Mouse (Mus musculus) G1E (cell line): ENCODE measurements around the gene Nemf. TPM values are rescaled to one million over a fixed set of nuclear protein-coding genes. Genes with fewer than 3 reads are reported as not detected.
"Not testable (repeated sequence)": the region's sequence is repeated elsewhere in the genome, so short reads cannot be mapped to it uniquely, and the experiment has no call there.

ENCODE experiments used
- ATAC-seq: 2 replicates; pipeline ENCODE4 v1.8.0; 2016; ENCODE audit warnings: mild to moderate bottlenecking; ENCODE audit not compliant: insufficient number of reproducible peaks, poor library complexity, low FRiP score, severe bottlenecking; ENCODE audit errors: extremely low read depth
- DNase-seq: peaks from one replicate; pipeline ENCODE4 v3.0.0; 2012; ENCODE audit warnings: low spot score
- H3K27me3 ChIP-seq: 2 replicates; pipeline ENCODE4 v1.6.1; 2012; ENCODE audit warnings: mild to moderate bottlenecking, low read length, inconsistent platforms; ENCODE audit not compliant: insufficient read depth
- H3K36me3 ChIP-seq: replicated peaks from 2 replicates; pipeline ENCODE3; 2012; ENCODE audit warnings: mild to moderate bottlenecking, inconsistent platforms
- H3K4me1 ChIP-seq: 2 replicates; pipeline ENCODE4 v1.6.1; 2012; ENCODE audit warnings: low read depth, low read length, inconsistent platforms, mixed read lengths; ENCODE audit not compliant: insufficient read depth
- H3K4me3 ChIP-seq: 2 replicates; pipeline ENCODE4 v1.5.1; 2012; ENCODE audit warnings: low read depth, mild to moderate bottlenecking, inconsistent platforms, low read length, moderate library complexity, mixed read lengths
- H3K9me3 ChIP-seq: replicated peaks from 2 replicates; pipeline ENCODE4 v1.6.1; 2012; ENCODE audit warnings: inconsistent platforms
- CTCF ChIP-seq: IDR thresholded peaks from 2 replicates; pipeline ENCODE4 v1.5.1; 2012; ENCODE audit warnings: low read depth, low read length, inconsistent platforms, mixed read lengths
- GATA1 ChIP-seq: IDR thresholded peaks from 2 replicates; pipeline ENCODE4 v1.6.1; 2012; ENCODE audit warnings: borderline replicate concordance, low read length, inconsistent platforms, mixed read lengths
- GATA2 ChIP-seq: IDR thresholded peaks from 2 replicates; pipeline ENCODE4 v1.6.1; 2012; ENCODE audit warnings: low read depth, low read length, inconsistent platforms, borderline replicate concordance
- POLR2AphosphoS5 ChIP-seq: IDR thresholded peaks from 2 replicates; pipeline ENCODE4 v1.6.1; 2012; ENCODE audit warnings: low read depth, low read length, inconsistent platforms; ENCODE audit not compliant: insufficient replicate concordance
- TAL1 ChIP-seq: conservative IDR thresholded peaks from 2 replicates; pipeline ENCODE4 v1.6.1; 2012; ENCODE audit warnings: low read depth, low read length, inconsistent platforms, mixed read lengths
- polyA plus RNA-seq: library from polyadenylated mRNA; stranded (reverse); fragments of >175 nt; gene quantifications from 2 replicates; pipeline ENCODE4 v1.2.3, GENCODE M21; 2012
- total RNA-seq, 2 experiments: library from RNA; stranded (forward) in 1 of 2; stranded (reverse) in 1 of 2; fragments of 200-1000 nt in 1 of 2; fragments of >200 nt in 1 of 2; fragmentation: Nextera tagmentation in 1 of 2; gene quantifications; 2 replicates each; pipeline ENCODE4 v1.2.3; 2014 to 2017

Nemf gene
- total and polyA plus RNA-seq, 3 experiments: 4.9 to 150 (median 128) TPM

GRCm38 (mm10) chr12:69360997-69361899, 4.3 kb upstream of the Nemf start:
- not testable (repeated sequence) for H3K27me3 ChIP-seq, H3K9me3 ChIP-seq, H3K36me3 ChIP-seq
- peak; percentile 41; the same call in 1 of the 2 replicates for TF ChIP-seq POLR2AphosphoS5
- peak overlapping the region; percentile 67 for H3K4me3 ChIP-seq
- ATAC-seq (peak; percentile 74), DNase-seq (peak; percentile 82)
- peaks cover 38% of the 10 kb centered on the region for H3K4me1 ChIP-seq

- Histone ChIP-seq H3K27me3 (no peaks in the 10 kb centered on the region), H3K36me3 (peaks cover 1% of the 10 kb centered on the region), H3K4me3 (no peak overlapping the region), H3K4me1 (peaks cover 37% of the 10 kb centered on the region), H3K9me3 (no peaks in the 10 kb centered on the region)
- no peak for ATAC-seq
- TF ChIP-seq CTCF (peak; percentile 94), TAL1 (no peak)
- DNase-seq: no peak
These were observed 3.7 kb upstream of the Nemf start for GRCm38 (mm10) chr12:69360655-69360996.

- DNase-seq (peak; percentile 44), ATAC-seq (no peak)
- Histone ChIP-seq H3K4me3 (peak overlapping the region; percentile 91), H3K9me3 (no peaks in the 10 kb centered on the region), H3K4me1 (peaks cover 24% of the 10 kb centered on the region), H3K36me3 (peaks cover 33% of the 10 kb centered on the region), H3K27me3 (no peaks in the 10 kb centered on the region)
- TF ChIP-seq TAL1 (no peak), GATA1 (no peak), POLR2AphosphoS5 (no peak)
These were observed 308 bp upstream of the Nemf start for GRCm38 (mm10) chr12:69357300-69357646.

GRCm38 (mm10) chr12:69351685-69352084, 5.3 kb downstream of the Nemf start:
- no peak for ATAC-seq
- H3K9me3 ChIP-seq: no peaks in the 10 kb centered on the region
- no peaks in the 10 kb centered on the region for H3K27me3 ChIP-seq
- no peak for TF ChIP-seq TAL1
- TF ChIP-seq GATA2: no peak
- no peak for TF ChIP-seq GATA1
- TF ChIP-seq CTCF: no peak
- TF ChIP-seq POLR2AphosphoS5: no peak
- H3K4me1 ChIP-seq: peaks cover 15% of the 10 kb centered on the region
- no peak for DNase-seq
- H3K4me3 ChIP-seq: no peak overlapping the region
- peaks cover 80% of the 10 kb centered on the region for H3K36me3 ChIP-seq

GRCm38 (mm10) chr12:69349928-69350327, 7.0 kb downstream of the Nemf start:
- Histone ChIP-seq H3K27me3 (no peaks in the 10 kb centered on the region), H3K4me3 (no peak overlapping the region), H3K9me3 (no peaks in the 10 kb centered on the region), H3K36me3 (peaks cover 85% of the 10 kb centered on the region), H3K4me1 (peaks cover 6% of the 10 kb centered on the region)
- no peak for DNase-seq
- no peak for ATAC-seq
- TF ChIP-seq GATA2 (no peak), GATA1 (no peak), POLR2AphosphoS5 (no peak), TAL1 (no peak)

- TF ChIP-seq TAL1 (no peak), CTCF (peak; percentile 59)
- Histone ChIP-seq H3K4me3 (no peak overlapping the region), H3K4me1 (peaks cover 9% of the 10 kb centered on the region), H3K9me3 (no peaks in the 10 kb centered on the region), H3K27me3 (no peaks in the 10 kb centered on the region), H3K36me3 (peaks cover 89% of the 10 kb centered on the region)
- DNase-seq: no peak
- peak; percentile 55 for ATAC-seq
These were observed 23.4 kb downstream of the Nemf start for GRCm38 (mm10) chr12:69333547-69333946.

GRCm38 (mm10) chr12:69332147-69332546, 24.8 kb downstream of the Nemf start:
- no peak overlapping the region for H3K4me3 ChIP-seq
- ATAC-seq (no peak), DNase-seq (no peak)
- TF ChIP-seq CTCF: no peak
- TF ChIP-seq POLR2AphosphoS5: no peak
- TF ChIP-seq GATA2: no peak
- TF ChIP-seq GATA1: no peak
- no peak for TF ChIP-seq TAL1
- H3K27me3 ChIP-seq: no peaks in the 10 kb centered on the region
- no peaks in the 10 kb centered on the region for H3K9me3 ChIP-seq
- peaks cover 88% of the 10 kb centered on the region for H3K36me3 ChIP-seq
- H3K4me1 ChIP-seq: peaks cover 9% of the 10 kb centered on the region
